Mouse (Mus musculus): ENCODE results near the gene Gpatch8. TPM values are rescaled to one million over a fixed set of nuclear protein-coding genes. Genes with fewer than 3 reads are reported as not detected.

The Gpatch8 gene
- 75.8 and 89.1 TPM in 2 replicates for polyA plus RNA-seq (2011; ENCODE audit: insufficient read depth, insufficient read length, low read depth, missing spikeins)

GRCm38 (mm10) chr11:102556031-102556715 is at the start of gene Gpatch8:
Gene Gpatch8, minus strand, starts transcription at chr11:102556392.
- TF ChIP-seq POLR2A (IDR thresholded peaks at IDR 0.05; ENCODE audit: insufficient read depth, low read length) (peak; percentile 59), EP300 (IDR thresholded peaks at IDR 0.05; ENCODE audit: insufficient read depth, low read depth, low read length) (no peak)
- Histone ChIP-seq H3K4me3 (ENCODE audit: low read depth, low read length) (peak within 1 kb of the TSS; percentile 93), H3K9me3 (replicated peaks; ENCODE audit: control insufficient read depth, insufficient read depth, low read length, poor library complexity, severe bottlenecking) (no peaks in the 10 kb centered on the region), H3K36me3 (ENCODE audit: control insufficient read depth, insufficient read depth, low read length, poor library complexity, severe bottlenecking) (peaks cover 3% of the 10 kb centered on the region; the same call in 1 of the 2 replicates), H3K27me3 (ENCODE audit: control insufficient read depth, insufficient read depth, low read length, poor library complexity, severe bottlenecking) (no peaks in the 10 kb centered on the region), H3K9ac (ENCODE audit: low read depth, poor library complexity, severe bottlenecking) (peak within 1 kb of the TSS; percentile 98), H3K27ac (ENCODE audit: insufficient read depth, low read length) (peak within 1 kb of the TSS; percentile 62; the same call in 1 of the 2 replicates), H3K4me1 (ENCODE audit: control insufficient read depth, insufficient read depth, low read length) (peaks cover 1% of the 10 kb centered on the region)

- Histone ChIP-seq H3K9me3 (replicated peaks; ENCODE audit: control insufficient read depth, insufficient read depth, low read length, poor library complexity, severe bottlenecking) (no peaks in the 10 kb centered on the region), H3K27ac (ENCODE audit: insufficient read depth, low read length) (no peak overlapping the region), H3K4me1 (ENCODE audit: control insufficient read depth, insufficient read depth, low read length) (no peaks in the 10 kb centered on the region), H3K9ac (ENCODE audit: low read depth, poor library complexity, severe bottlenecking) (peak overlapping the region; percentile 64), H3K36me3 (ENCODE audit: control insufficient read depth, insufficient read depth, low read length, poor library complexity, severe bottlenecking) (no peaks in the 10 kb centered on the region; the same call in 1 of the 2 replicates), H3K27me3 (ENCODE audit: control insufficient read depth, insufficient read depth, low read length, poor library complexity, severe bottlenecking) (peaks cover 2% of the 10 kb centered on the region; the same call in 1 of the 2 replicates), H3K4me3 (ENCODE audit: low read depth, low read length) (peak overlapping the region; percentile 75)
- TF ChIP-seq EP300 (IDR thresholded peaks at IDR 0.05; ENCODE audit: insufficient read depth, low read depth, low read length) (no peak), CTCF (IDR thresholded peaks at IDR 0.05; ENCODE audit: low read depth, low read length) (no peak), POLR2A (IDR thresholded peaks at IDR 0.05; ENCODE audit: insufficient read depth, low read length) (no peak)
Measured at GRCm38 (mm10) chr11:102604777-102605552, 48.8 kb upstream of the Gpatch8 start.

GRCm38 (mm10) chr11:102604010-102604584 is 47.9 kb upstream of the Gpatch8 start, which contains the start of gene Fzd2:
Gene Fzd2, plus strand, starts transcription at chr11:102604396.
- Histone ChIP-seq H3K9me3 (replicated peaks; ENCODE audit: control insufficient read depth, insufficient read depth, low read length, poor library complexity, severe bottlenecking) (no peaks in the 10 kb centered on the region), H3K4me1 (ENCODE audit: control insufficient read depth, insufficient read depth, low read length) (no peaks in the 10 kb centered on the region), H3K27ac (ENCODE audit: insufficient read depth, low read length) (peak within 1 kb of the TSS; percentile 62), H3K27me3 (ENCODE audit: control insufficient read depth, insufficient read depth, low read length, poor library complexity, severe bottlenecking) (peaks cover 2% of the 10 kb centered on the region; the same call in 1 of the 2 replicates), H3K36me3 (ENCODE audit: control insufficient read depth, insufficient read depth, low read length, poor library complexity, severe bottlenecking) (no peaks in the 10 kb centered on the region; the same call in 1 of the 2 replicates), H3K4me3 (ENCODE audit: low read depth, low read length) (peak within 1 kb of the TSS; percentile 75), H3K9ac (ENCODE audit: low read depth, poor library complexity, severe bottlenecking) (peak within 1 kb of the TSS; percentile 64)
- TF ChIP-seq EP300 (IDR thresholded peaks at IDR 0.05; ENCODE audit: insufficient read depth, low read depth, low read length) (no peak), POLR2A (IDR thresholded peaks at IDR 0.05; ENCODE audit: insufficient read depth, low read length) (no peak), CTCF (IDR thresholded peaks at IDR 0.05; ENCODE audit: low read depth, low read length) (no peak)

DNA sequence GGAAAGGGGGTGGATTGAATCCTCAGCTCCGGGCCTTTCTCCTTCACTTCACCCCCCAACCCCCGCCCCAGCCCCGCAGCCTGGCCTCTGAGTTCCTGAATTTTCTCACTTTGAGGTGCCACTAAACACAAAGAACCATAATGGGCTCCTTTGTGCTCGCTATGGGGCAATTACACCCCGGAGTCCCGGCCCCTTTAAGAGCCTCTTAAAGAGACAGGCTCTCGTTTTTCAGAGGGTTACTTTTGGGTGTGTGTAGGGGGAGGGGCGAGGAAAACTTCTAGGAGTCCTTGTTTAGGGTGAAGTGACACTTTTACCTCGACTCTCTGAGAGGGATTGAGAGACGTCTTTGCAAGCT is 47.3 kb upstream of the Gpatch8 start:
- Histone ChIP-seq H3K27ac (ENCODE audit: insufficient read depth, low read length) (peak overlapping the region; percentile 62), H3K9me3 (replicated peaks; ENCODE audit: control insufficient read depth, insufficient read depth, low read length, poor library complexity, severe bottlenecking) (no peaks in the 10 kb centered on the region), H3K4me1 (ENCODE audit: control insufficient read depth, insufficient read depth, low read length) (no peaks in the 10 kb centered on the region), H3K27me3 (ENCODE audit: control insufficient read depth, insufficient read depth, low read length, poor library complexity, severe bottlenecking) (peaks cover 2% of the 10 kb centered on the region; the same call in 1 of the 2 replicates), H3K4me3 (ENCODE audit: low read depth, low read length) (peak overlapping the region; percentile 75; the same call in 1 of the 2 replicates), H3K9ac (ENCODE audit: low read depth, poor library complexity, severe bottlenecking) (peak overlapping the region; percentile 64), H3K36me3 (ENCODE audit: control insufficient read depth, insufficient read depth, low read length, poor library complexity, severe bottlenecking) (no peaks in the 10 kb centered on the region; the same call in 1 of the 2 replicates)
- no peak for TF ChIP-seq EP300 (IDR thresholded peaks at IDR 0.05; ENCODE audit: insufficient read depth, low read depth, low read length)
- TF ChIP-seq CTCF (IDR thresholded peaks at IDR 0.05; ENCODE audit: low read depth, low read length), result no peak
- TF ChIP-seq POLR2A (IDR thresholded peaks at IDR 0.05; ENCODE audit: insufficient read depth, low read length), result no peak

DNA sequence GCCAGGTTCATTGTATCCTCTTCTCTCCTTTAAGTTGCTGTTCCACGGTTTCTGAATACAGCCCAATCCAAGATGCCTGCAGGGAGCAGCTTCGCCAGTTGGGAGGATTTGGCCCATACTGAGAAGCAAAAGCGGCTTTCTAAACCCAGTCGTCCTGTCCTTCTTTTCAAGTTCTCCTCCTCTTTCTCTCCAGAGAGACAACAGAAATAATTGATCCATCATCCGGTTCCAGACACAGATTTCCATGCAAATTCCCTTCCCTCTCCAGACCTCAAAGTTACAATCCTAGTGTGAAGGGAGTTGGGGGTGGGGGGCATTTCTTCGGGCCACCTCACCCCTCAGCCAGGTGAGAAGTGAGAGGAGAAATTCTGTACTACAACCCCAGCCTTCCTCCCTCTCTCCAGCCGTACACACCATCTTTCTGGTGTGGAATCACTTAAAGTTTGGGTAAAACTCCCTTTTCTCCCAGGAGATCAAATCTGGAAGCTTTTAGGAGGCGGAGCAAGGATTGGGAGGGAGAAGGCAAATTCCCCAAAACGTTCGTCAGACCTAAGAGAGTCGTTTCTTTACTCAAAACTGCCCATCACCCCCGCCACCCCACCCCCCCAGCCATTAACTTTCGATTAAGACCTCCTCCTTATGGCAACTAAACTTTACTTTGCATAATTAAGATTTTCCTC is 46.8 kb upstream of the Gpatch8 start:
- no peaks in the 10 kb centered on the region for H3K4me1 ChIP-seq (ENCODE audit: control insufficient read depth, insufficient read depth, low read length)
- TF ChIP-seq CTCF (IDR thresholded peaks at IDR 0.05; ENCODE audit: low read depth, low read length) (no peak), POLR2A (IDR thresholded peaks at IDR 0.05; ENCODE audit: insufficient read depth, low read length) (no peak), EP300 (IDR thresholded peaks at IDR 0.05; ENCODE audit: insufficient read depth, low read depth, low read length) (no peak)
- H3K36me3 ChIP-seq (ENCODE audit: control insufficient read depth, insufficient read depth, low read length, poor library complexity, severe bottlenecking), result no peaks in the 10 kb centered on the region; the same call in 1 of the 2 replicates
- peak overlapping the region; percentile 82 for H3K27ac ChIP-seq (ENCODE audit: insufficient read depth, low read length)
- H3K4me3 ChIP-seq (ENCODE audit: low read depth, low read length), result peak overlapping the region; percentile 6
- peak overlapping the region; percentile 64 for H3K9ac ChIP-seq (ENCODE audit: low read depth, poor library complexity, severe bottlenecking)
- H3K9me3 ChIP-seq (replicated peaks; ENCODE audit: control insufficient read depth, insufficient read depth, low read length, poor library complexity, severe bottlenecking), result no peaks in the 10 kb centered on the region
- H3K27me3 ChIP-seq (ENCODE audit: control insufficient read depth, insufficient read depth, low read length, poor library complexity, severe bottlenecking), result peaks cover 2% of the 10 kb centered on the region; the same call in 1 of the 2 replicates
